Mouse (Mus musculus) adrenal gland, adult 10 weeks (tissue): Measurements from ENCODE around the gene L1cam. TPM values are rescaled to one million over a fixed set of nuclear protein-coding genes. Genes with fewer than 3 reads are reported as not detected.

Source experiments
- polyA plus RNA-seq: library from polyadenylated mRNA; stranded (reverse); fragments of 350-450 nt; fragmentation: Illumina TruSeq; extraction: RNeasy Lipid Tissue Mini Kit (QIAGEN cat#74804); gene quantifications from one replicate; pipeline ENCODE4 v1.2.3, GENCODE M21; 2014; ENCODE audit warnings: low read depth, low replicate concordance

The L1cam gene
- polyA plus RNA-seq, result 2.8 TPM

DNA sequence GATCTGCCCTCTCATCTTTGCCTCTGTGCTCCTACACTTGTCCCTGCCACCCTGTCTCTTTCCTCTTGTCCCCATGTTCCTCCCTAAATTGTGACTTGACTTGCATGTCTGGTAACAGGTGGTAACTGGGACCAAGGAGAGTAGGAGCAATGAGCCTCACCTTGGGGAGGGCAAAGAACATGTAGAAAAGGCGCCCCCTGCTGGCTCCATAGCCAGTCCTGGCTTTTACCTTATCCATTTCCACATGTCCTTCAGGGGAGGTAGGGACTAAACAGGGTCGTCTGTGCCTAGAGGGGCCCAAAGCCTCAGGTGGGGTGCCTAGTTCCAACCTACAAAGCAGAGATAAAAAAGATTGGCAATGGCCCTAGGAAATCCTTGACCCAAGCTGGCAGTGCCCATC, at the start of gene L1cam:
L1cam (minus strand) TSS at position 387 of the 400 bp plus-strand sequence.

GRCm38 (mm10) chrX:73930402-73931062, 34.6 kb upstream of the L1cam start, which contains the start of gene Renbp:
TSS of gene Renbp (minus strand) at chrX:73930850.

DNA sequence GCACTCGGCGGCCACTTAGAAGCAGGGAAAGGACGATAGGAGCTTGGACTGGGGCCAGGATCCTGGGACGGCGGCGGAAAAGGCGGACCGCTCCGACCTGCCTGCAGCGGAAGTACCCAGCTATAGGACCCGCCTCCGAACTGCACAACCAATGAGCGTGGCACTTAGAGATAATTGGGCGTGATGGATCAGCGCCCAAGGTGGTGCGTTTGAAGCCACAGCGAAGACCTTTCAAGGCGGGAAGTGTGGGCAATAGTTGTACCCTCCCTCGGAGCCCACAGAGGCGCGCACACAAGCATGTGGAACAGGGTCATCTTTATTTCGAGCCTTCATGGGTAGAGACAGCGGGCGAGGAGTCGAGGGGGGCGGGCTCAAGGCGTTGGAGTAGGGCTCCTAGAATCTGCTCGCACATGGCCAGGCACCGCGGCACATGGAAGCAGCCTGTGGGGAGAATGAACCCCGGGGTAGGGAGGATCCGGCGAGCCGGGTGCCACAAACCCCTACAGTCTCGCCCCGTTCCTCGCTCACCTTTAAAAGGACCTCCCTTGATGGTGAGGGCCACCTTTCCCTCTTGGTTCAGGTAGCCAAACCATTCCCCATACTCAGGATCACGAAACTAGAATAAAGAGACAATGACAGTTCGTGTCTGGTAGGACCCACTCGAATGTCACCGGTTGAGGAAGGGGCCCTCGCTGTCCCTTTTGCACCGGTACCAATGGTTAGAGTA, 26.1 kb upstream of the L1cam start, which contains the start of the genes Arhgap4 and Naa10:
Arhgap4 (minus strand) TSS at position 48 of the 727 bp plus-strand sequence.
Naa10 (minus strand) TSS at position 122 of the 727 bp plus-strand sequence.

DNA sequence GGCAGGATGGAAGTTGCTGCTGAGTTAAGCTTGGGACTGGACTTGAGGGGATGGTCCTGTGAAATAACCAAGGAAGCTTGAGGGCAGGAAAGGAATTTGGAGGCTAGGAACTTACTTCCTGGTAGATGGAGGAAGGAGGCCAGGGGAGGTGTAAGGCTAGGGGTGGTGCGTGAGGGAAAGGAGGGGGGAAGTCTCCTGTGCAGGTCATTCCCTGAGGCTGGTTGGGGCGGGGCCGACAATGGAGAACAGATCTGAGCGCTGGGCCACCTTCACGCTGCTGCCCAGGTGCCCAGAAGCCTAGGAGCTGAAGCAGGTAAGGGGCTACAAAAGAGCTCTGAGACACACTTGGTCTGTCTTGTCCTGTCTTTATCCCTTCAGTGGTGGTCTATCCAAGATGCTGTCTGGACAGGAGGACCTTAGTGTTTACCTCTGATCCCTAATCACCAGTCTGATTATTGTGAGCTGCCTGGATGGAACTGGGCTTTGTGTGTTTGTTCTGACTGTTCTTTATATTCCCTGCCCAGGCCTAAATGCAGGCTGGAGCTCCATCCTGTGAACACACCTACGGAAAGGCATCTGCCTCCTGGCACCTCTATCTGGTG, 4.3 kb downstream of the L1cam start, which contains the start of gene Avpr2:
Avpr2 (plus strand) TSS at position 552 of the 602 bp plus-strand sequence.

GRCm38 (mm10) chrX:73824185-73825151, 71.4 kb downstream of the L1cam start, which contains the start of gene Pdzd4:
TSS of gene Pdzd4 (minus strand) at chrX:73824969.

Other genes with a start within 250 kb of the L1cam start
- not detected for gene Pnck, start 236.0 kb downstream of the L1cam start, polyA plus RNA-seq
- gene Slc6a8, start 223.0 kb downstream of the L1cam start, polyA plus RNA-seq, result 67.8 TPM
- 255 TPM for gene Bcap31, start 179.9 kb downstream of the L1cam start, polyA plus RNA-seq
- 2.3 TPM for gene Abcd1, start 179.5 kb downstream of the L1cam start, polyA plus RNA-seq
- gene Plxnb3, start 139.0 kb downstream of the L1cam start, polyA plus RNA-seq, result 0.12 TPM
- gene Srpk3, start 121.7 kb downstream of the L1cam start, polyA plus RNA-seq, result not detected
- gene Idh3g, start 109.2 kb downstream of the L1cam start, polyA plus RNA-seq, result 64.4 TPM
- 19.8 TPM for gene Ssr4, start 109.1 kb downstream of the L1cam start, polyA plus RNA-seq
- 0.76 TPM for gene Pdzd4, start 71.1 kb downstream of the L1cam start, polyA plus RNA-seq
- gene Avpr2, start 4.0 kb downstream of the L1cam start, polyA plus RNA-seq, result not detected
- gene Arhgap4, start 25.8 kb upstream of the L1cam start, polyA plus RNA-seq, result not detected
- gene Naa10, start 25.8 kb upstream of the L1cam start, polyA plus RNA-seq, result 7.8 TPM
- gene Renbp, start 34.7 kb upstream of the L1cam start, polyA plus RNA-seq, result 3.7 TPM
- gene Hcfc1, start 70.3 kb upstream of the L1cam start, polyA plus RNA-seq, result 30.9 TPM
- 85.6 TPM for gene Irak1, start 127.8 kb upstream of the L1cam start, polyA plus RNA-seq
- gene Opn1mw, start 231.4 kb upstream of the L1cam start, polyA plus RNA-seq, result not detected
- 27.6 TPM for gene Mecp2, start 239.3 kb upstream of the L1cam start, polyA plus RNA-seq